Mouse (Mus musculus): ENCODE results near the gene Bpifc. TPM values are rescaled to one million over a fixed set of nuclear protein-coding genes. Genes with fewer than 3 reads are reported as not detected.

The Bpifc gene
- total RNA-seq, 4 experiments from 2014 or later: 0.16 TPM; not detected in 3

DNA sequence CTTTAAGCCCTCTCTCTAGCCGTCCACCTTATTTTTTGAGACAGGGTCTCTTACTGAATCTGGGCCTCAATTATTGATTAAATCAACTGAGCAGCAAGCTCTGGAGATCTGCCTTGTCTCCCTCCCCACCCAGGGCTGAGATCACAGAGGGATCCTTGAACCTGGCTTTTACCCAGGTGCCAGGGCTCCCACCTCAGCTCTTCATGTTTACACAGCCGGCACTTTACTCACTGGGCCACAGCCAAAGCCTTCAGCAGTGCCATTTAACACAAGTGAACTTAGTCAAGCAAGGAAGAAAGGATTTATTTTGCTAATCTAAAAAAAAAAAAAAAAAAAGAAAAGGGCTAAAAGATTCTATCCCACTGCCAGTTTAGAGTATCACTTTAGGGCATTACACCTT is 57.3 kb downstream of the Bpifc start:
- no peak for DNase-seq (ENCODE audit: low spot score in 2 of 2)

GRCm38 (mm10) chr10:85953401-85953800 is 58.3 kb downstream of the Bpifc start:
- DNase-seq (ENCODE audit: low spot score in 2 of 2): no peak

GRCm38 (mm10) chr10:85951765-85952443 is 59.8 kb downstream of the Bpifc start:
- DNase-seq (ENCODE audit: low spot score in 2 of 2): no peak

DNA sequence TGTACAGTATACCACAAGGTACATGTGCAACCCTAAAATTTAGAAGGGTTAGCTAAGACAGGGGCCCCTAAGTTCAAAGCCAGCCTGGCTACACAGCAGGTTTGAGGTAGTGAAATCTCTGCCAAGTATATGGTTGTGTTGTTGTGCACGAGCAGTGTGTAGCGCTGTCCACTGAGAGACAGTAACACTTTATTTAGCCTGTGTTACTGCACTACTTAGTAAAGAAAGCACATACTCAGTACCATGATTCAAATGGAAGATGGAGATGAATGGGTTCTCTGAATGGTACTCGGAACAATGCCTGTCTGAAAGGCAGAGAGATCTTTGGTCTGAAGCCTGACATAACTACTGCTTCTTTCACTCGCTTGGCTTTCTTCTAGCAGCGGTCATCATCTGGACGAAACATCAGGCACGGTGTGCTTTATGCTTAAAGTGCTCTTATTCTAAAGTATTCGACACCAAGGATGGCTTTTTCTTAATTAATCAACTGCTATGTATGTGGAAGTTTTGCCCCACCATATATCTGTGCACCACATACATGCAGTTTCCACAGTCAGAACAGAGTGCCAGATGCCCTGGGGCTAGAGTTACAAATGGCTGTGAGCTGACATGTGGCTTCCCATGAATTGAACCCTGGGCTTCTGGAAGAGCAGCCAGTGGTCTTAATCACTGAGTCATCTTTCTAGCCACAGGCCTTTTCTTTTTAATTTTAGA is 63.1 kb downstream of the Bpifc start:
- DNase-seq (ENCODE audit: low spot score in 2 of 2): no peak

DNA sequence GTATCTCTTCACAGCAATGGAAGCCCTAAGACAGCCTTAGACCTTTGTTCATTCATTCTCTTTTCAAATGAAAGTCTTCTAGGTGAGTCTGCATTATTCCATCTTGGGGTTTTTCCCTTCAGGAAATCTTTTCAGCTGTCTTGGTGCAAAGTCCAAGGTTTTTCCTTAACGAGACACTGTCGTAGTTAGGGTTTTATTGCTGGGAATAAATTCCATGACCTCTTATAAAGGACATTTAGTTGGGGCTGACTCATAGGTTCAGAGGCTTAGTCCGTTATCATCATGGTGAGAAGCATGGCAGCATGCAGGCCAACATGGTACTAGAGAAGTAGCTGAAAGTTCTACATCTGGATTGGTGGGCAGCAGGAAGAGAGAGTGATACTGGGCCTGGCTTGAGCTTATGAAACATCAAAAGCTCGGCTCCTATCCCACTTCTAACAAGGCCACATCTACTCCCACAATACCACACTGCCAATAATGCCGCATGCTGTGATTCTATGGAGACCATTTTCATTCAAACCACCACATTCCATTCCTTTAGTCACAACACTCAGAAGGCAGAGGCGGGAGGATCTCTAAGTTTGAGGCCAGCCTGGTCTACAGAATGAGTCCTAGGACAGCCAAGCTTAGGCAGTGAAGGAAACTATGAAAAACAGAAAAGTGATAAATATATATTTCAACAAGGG is 75.3 kb downstream of the Bpifc start:
- DNase-seq (ENCODE audit: low spot score in 2 of 2): no peak

DNA sequence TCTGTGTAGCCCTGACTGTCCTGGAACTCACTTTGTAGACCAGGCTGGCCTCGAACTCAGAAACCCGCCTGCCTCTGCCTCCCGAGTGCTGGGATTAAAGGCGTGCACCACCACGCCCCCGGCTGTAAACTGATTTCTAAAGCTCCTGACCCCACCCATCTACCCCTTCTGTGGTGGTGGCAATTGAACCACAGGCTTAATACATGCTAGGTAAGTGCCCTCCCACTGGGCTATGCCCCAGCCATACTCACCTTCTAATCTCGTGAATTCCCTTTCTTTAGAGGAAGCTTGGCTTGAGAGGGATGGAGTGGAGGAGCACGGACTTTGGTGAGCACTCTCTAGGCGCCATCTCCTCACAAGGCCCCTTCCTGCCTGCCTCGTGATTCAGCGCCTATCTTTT is 81.7 kb downstream of the Bpifc start:
- no peak for DNase-seq (ENCODE audit: low spot score in 2 of 2)

- no peak for DNase-seq (ENCODE audit: low spot score in 2 of 2)
Measured at GRCm38 (mm10) chr10:85929208-85929591, 82.5 kb downstream of the Bpifc start.

GRCm38 (mm10) chr10:85928499-85929207 is 83.0 kb downstream of the Bpifc start:
- DNase-seq (ENCODE audit: low spot score in 2 of 2): peak; percentile 58 to 74

DNA sequence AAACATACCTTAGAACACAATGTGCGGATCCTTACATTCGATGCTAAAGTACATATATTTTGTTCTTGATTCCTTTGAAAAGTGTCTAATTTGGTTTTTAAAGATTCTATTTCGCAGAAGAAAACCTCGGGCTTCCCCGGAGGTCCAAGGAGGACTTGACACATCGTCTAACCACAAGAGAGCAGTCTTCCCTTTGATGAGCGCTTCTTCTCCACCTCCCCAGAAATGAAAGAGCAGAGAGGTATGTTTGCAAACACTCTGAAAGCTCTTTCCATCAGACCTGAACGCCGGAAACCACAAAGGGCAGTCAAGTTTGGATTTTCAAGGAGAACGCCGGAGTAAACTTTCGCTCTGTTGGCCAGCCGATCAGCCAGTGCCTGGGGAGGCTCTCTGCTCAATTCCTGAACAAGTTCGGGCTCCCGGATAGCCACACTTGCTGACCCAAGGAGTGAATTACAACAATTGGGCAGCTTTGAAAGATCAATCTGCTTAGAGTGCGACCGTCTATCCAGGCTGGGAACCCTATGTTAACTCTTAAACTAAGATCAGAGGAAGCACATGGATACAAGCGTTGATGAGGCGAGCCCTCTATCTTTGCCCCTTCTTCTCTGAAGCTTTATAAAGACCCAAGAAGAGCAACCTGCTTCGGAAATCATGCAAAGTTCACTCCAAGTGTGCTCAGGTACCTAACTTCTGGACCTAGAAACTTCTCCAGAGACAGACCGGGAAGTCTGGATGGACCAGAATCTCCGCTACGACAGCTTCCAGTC is 83.8 kb downstream of the Bpifc start, which contains the start of gene Ascl4:
TSS of gene Ascl4 (plus strand) at position 6 of the 770 bp plus-strand sequence.
- DNase-seq (ENCODE audit: low spot score in 2 of 2): no peak

- peak; percentile 97 for DNase-seq (ENCODE audit: low spot score in 2 of 2)
Measured at GRCm38 (mm10) chr10:85916498-85917309, 95.0 kb downstream of the Bpifc start, which contains the start of gene Prdm4. Gene Prdm4, minus strand, starts transcription at chr10:85917142.

Other genes starting within 250 kb of the Bpifc start
- 10 to 100 TPM; 18.2 to 19.5 (median 18.6) TPM for gene Pwp1, start 182.4 kb downstream of the Bpifc start, total RNA-seq (2022)
- 10 to 100 TPM; 25.5 to 31.2 (median 28.9) TPM for gene Prdm4, start 94.8 kb downstream of the Bpifc start, total RNA-seq (2022)
- gene Ascl4, start 84.2 kb downstream of the Bpifc start, total RNA-seq (2022): under 1 TPM; 0.25 to 0.69 (median 0.50) TPM
- 100 to 1,000 TPM; 110 to 128 (median 119) TPM for gene Rtcb, start 54.1 kb downstream of the Bpifc start, total RNA-seq (2022)
- gene Fbxo7, start 10.1 kb upstream of the Bpifc start, total RNA-seq (2022): 10 to 100 TPM; 26.1 to 31.1 (median 27.1) TPM

Measured in layer of hippocampus, adult 8-10 months (tissue).